Mouse (Mus musculus): ENCODE data around the gene Samd4b. TPM values are rescaled to one million over a fixed set of nuclear protein-coding genes. Genes with fewer than 3 reads are reported as not detected.

The Samd4b gene
- polyA plus RNA-seq, 1 experiment, result 25.2 TPM

- peaks cover 3% of the 10 kb centered on the region; the same call in 1 of the 2 replicates for H3K4me1 ChIP-seq (ENCODE audit: control insufficient read depth, insufficient read depth, low read length)
- peak within 1 kb of the TSS; percentile 76 for H3K27ac ChIP-seq (ENCODE audit: control insufficient read depth, insufficient read depth, low read depth, low read length, poor library complexity)
- WGBS, result 8% methylated on average over 16 of the region's 16 CpGs
- TF ChIP-seq POLR2A (IDR thresholded peaks at IDR 0.05; ENCODE audit: borderline replicate concordance, control insufficient read depth, low read depth, low read length), result no peak
- TF ChIP-seq CTCF (IDR thresholded peaks at IDR 0.05; ENCODE audit: control insufficient read depth, insufficient read depth, low read length), result peak; percentile 91
- peak within 1 kb of the TSS; percentile 78 for H3K4me3 ChIP-seq (replicated peaks; ENCODE audit: control insufficient read depth, low read depth, low read length)
Observed at GRCm38 (mm10) chr7:28436932-28437570, 160.9 kb downstream of the Samd4b start, which contains the start of gene Gmfg. TSS of gene Gmfg (plus strand) at chr7:28437447.

- WGBS, result under 1% methylated on average over 62 of the region's 64 CpGs
- Histone ChIP-seq H3K4me3 (replicated peaks; ENCODE audit: control insufficient read depth, low read depth, low read length) (peak overlapping the region; percentile 78), H3K27ac (ENCODE audit: control insufficient read depth, insufficient read depth, low read depth, low read length, poor library complexity) (peak overlapping the region; percentile 76), H3K4me1 (ENCODE audit: control insufficient read depth, insufficient read depth, low read length) (peaks cover 3% of the 10 kb centered on the region; the same call in 1 of the 2 replicates)
- TF ChIP-seq CTCF (IDR thresholded peaks at IDR 0.05; ENCODE audit: control insufficient read depth, insufficient read depth, low read length) (peak; percentile 75), POLR2A (IDR thresholded peaks at IDR 0.05; ENCODE audit: borderline replicate concordance, control insufficient read depth, low read depth, low read length) (peak; percentile 71; the same call in 1 of the 2 replicates)
Observed at GRCm38 (mm10) chr7:28436271-28436904, 161.6 kb downstream of the Samd4b start.

- Histone ChIP-seq H3K27ac (ENCODE audit: control insufficient read depth, insufficient read depth, low read depth, low read length, poor library complexity) (peak overlapping the region; percentile 37; the same call in 1 of the 2 replicates), H3K4me1 (ENCODE audit: control insufficient read depth, insufficient read depth, low read length) (peaks cover 3% of the 10 kb centered on the region; the same call in 1 of the 2 replicates), H3K4me3 (replicated peaks; ENCODE audit: control insufficient read depth, low read depth, low read length) (peak overlapping the region; percentile 58)
- TF ChIP-seq POLR2A (IDR thresholded peaks at IDR 0.05; ENCODE audit: borderline replicate concordance, control insufficient read depth, low read depth, low read length) (no peak), CTCF (IDR thresholded peaks at IDR 0.05; ENCODE audit: control insufficient read depth, insufficient read depth, low read length) (no peak)
- 13% methylated on average over 68 of the region's 70 CpGs for WGBS
Observed at GRCm38 (mm10) chr7:28435660-28436259, 162.2 kb downstream of the Samd4b start.

GRCm38 (mm10) chr7:28432252-28432651 is 165.7 kb downstream of the Samd4b start:
- Histone ChIP-seq H3K4me1 (ENCODE audit: control insufficient read depth, insufficient read depth, low read length) (peaks cover 5% of the 10 kb centered on the region; the same call in 1 of the 2 replicates), H3K4me3 (replicated peaks; ENCODE audit: control insufficient read depth, low read depth, low read length) (no peak overlapping the region), H3K27ac (ENCODE audit: control insufficient read depth, insufficient read depth, low read depth, low read length, poor library complexity) (no peak overlapping the region)
- 79% methylated on average over 2 of the region's 2 CpGs for WGBS
- TF ChIP-seq POLR2A (IDR thresholded peaks at IDR 0.05; ENCODE audit: borderline replicate concordance, control insufficient read depth, low read depth, low read length) (no peak), CTCF (IDR thresholded peaks at IDR 0.05; ENCODE audit: control insufficient read depth, insufficient read depth, low read length) (no peak)

GRCm38 (mm10) chr7:28430512-28430911 is 167.4 kb downstream of the Samd4b start:
- Histone ChIP-seq H3K4me1 (ENCODE audit: control insufficient read depth, insufficient read depth, low read length) (peaks cover 5% of the 10 kb centered on the region; the same call in 1 of the 2 replicates), H3K27ac (ENCODE audit: control insufficient read depth, insufficient read depth, low read depth, low read length, poor library complexity) (no peak overlapping the region), H3K4me3 (replicated peaks; ENCODE audit: control insufficient read depth, low read depth, low read length) (no peak overlapping the region)
- WGBS, result 16% methylated on average over 1 of the region's 1 CpGs
- TF ChIP-seq CTCF (IDR thresholded peaks at IDR 0.05; ENCODE audit: control insufficient read depth, insufficient read depth, low read length), result no peak
- no peak for TF ChIP-seq POLR2A (IDR thresholded peaks at IDR 0.05; ENCODE audit: borderline replicate concordance, control insufficient read depth, low read depth, low read length)

- Histone ChIP-seq H3K4me3 (replicated peaks; ENCODE audit: control insufficient read depth, low read depth, low read length) (no peak overlapping the region), H3K4me1 (ENCODE audit: control insufficient read depth, insufficient read depth, low read length) (peaks cover 2% of the 10 kb centered on the region; the same call in 1 of the 2 replicates), H3K27ac (ENCODE audit: control insufficient read depth, insufficient read depth, low read depth, low read length, poor library complexity) (no peak overlapping the region)
- TF ChIP-seq CTCF (IDR thresholded peaks at IDR 0.05; ENCODE audit: control insufficient read depth, insufficient read depth, low read length) (no peak), POLR2A (IDR thresholded peaks at IDR 0.05; ENCODE audit: borderline replicate concordance, control insufficient read depth, low read depth, low read length) (no peak)
Observed at GRCm38 (mm10) chr7:28427738-28428137, 170.2 kb downstream of the Samd4b start.

GRCm38 (mm10) chr7:28423018-28423417 is 174.9 kb downstream of the Samd4b start:
- H3K4me3 ChIP-seq (replicated peaks; ENCODE audit: control insufficient read depth, low read depth, low read length), result no peak overlapping the region
- no peak overlapping the region for H3K27ac ChIP-seq (ENCODE audit: control insufficient read depth, insufficient read depth, low read depth, low read length, poor library complexity)
- no peaks in the 10 kb centered on the region; the same call in 1 of the 2 replicates for H3K4me1 ChIP-seq (ENCODE audit: control insufficient read depth, insufficient read depth, low read length)
- WGBS, result 83% methylated on average over 1 of the region's 1 CpGs
- TF ChIP-seq POLR2A (IDR thresholded peaks at IDR 0.05; ENCODE audit: borderline replicate concordance, control insufficient read depth, low read depth, low read length) (no peak), CTCF (IDR thresholded peaks at IDR 0.05; ENCODE audit: control insufficient read depth, insufficient read depth, low read length) (no peak)

GRCm38 (mm10) chr7:28419416-28419815 is 178.5 kb downstream of the Samd4b start:
- Histone ChIP-seq H3K4me3 (replicated peaks; ENCODE audit: control insufficient read depth, low read depth, low read length) (no peak overlapping the region), H3K27ac (ENCODE audit: control insufficient read depth, insufficient read depth, low read depth, low read length, poor library complexity) (no peak overlapping the region), H3K4me1 (ENCODE audit: control insufficient read depth, insufficient read depth, low read length) (no peaks in the 10 kb centered on the region; the same call in 1 of the 2 replicates)
- TF ChIP-seq POLR2A (IDR thresholded peaks at IDR 0.05; ENCODE audit: borderline replicate concordance, control insufficient read depth, low read depth, low read length) (no peak), CTCF (IDR thresholded peaks at IDR 0.05; ENCODE audit: control insufficient read depth, insufficient read depth, low read length) (no peak)
- WGBS, result 92% methylated on average over 2 of the region's 2 CpGs

All from bone marrow, adult 2 months (tissue).